Mouse (Mus musculus) midbrain, embryonic 11.5 days (tissue): ENCODE measurements around the gene Cdh10. TPM values are rescaled to one million over a fixed set of nuclear protein-coding genes. Genes with fewer than 3 reads are reported as not detected.

Experiments
- ATAC-seq: fragments of 200-750 bp; cut with Nextera tagmentation; 2 replicates; pipeline ENCODE4 v1.8.0; 2017; ENCODE audit warnings: moderate TSS enrichment, moderate library complexity; ENCODE audit not compliant: low FRiP score
- DNase-seq: peaks from one replicate; pipeline ENCODE4 v3.0.0; 2015; ENCODE audit warnings: low spot score; ENCODE audit errors: missing footprints
- H3K27ac ChIP-seq: fragments of 300-500 bp; sonication (generic); 2 replicates; pipeline ENCODE4 v1.5.1; 2014; ENCODE audit warnings: low read depth, low read length
- H3K27me3 ChIP-seq: fragments of 300-500 bp; sonication (generic); 2 replicates; pipeline ENCODE4 v1.6.1; 2014; ENCODE audit warnings: mild to moderate bottlenecking, low read length, moderate library complexity, mixed read lengths; ENCODE audit not compliant: control insufficient read depth, insufficient read depth
- H3K36me3 ChIP-seq: fragments of 300-500 bp; sonication (generic); 2 replicates; pipeline ENCODE4 v1.6.1; 2014; ENCODE audit warnings: mild to moderate bottlenecking, low read length, moderate library complexity, mixed read lengths; ENCODE audit not compliant: control insufficient read depth, insufficient read depth
- H3K4me1 ChIP-seq: fragments of 300-500 bp; sonication (generic); 2 replicates; pipeline ENCODE4 v1.6.1; 2014; ENCODE audit warnings: low read length; ENCODE audit not compliant: control insufficient read depth, insufficient read depth
- H3K4me2 ChIP-seq: fragments of 300-500 bp; sonication (generic); 2 replicates; pipeline ENCODE4 v1.6.1; 2014; ENCODE audit warnings: mild to moderate bottlenecking, moderate library complexity
- H3K4me3 ChIP-seq: fragments of 300-500 bp; sonication (generic); 2 replicates; pipeline ENCODE4 v1.5.1; 2014; ENCODE audit warnings: low read depth, low read length
- H3K9ac ChIP-seq: fragments of 300-500 bp; sonication (generic); 2 replicates; pipeline ENCODE4 v1.6.1; 2014; ENCODE audit warnings: low read length
- H3K9me3 ChIP-seq: fragments of 300-500 bp; sonication (generic); 2 replicates; pipeline ENCODE4 v1.6.1; 2016; ENCODE audit warnings: low read length; ENCODE audit not compliant: control insufficient read depth
- WGBS: fragments of 180-500 bp; shearing (Covaris S2); extraction: QIAGEN DNeasy Blood & Tissue Kit; methylation state at CpG from one replicate; pipeline ENCODE4 v1.1.7; 2014; 5-methylcytosine and 5-hydroxymethylcytosine counted together
- polyA plus RNA-seq: library from polyadenylated mRNA; unstranded; fragments of >200 nt; fragmentation: Nextera tagmentation; extraction: Ambion mirVana; gene quantifications from 2 replicates; pipeline ENCODE4 v1.2.1, GENCODE M21; 2014

The Cdh10 gene
- polyA plus RNA-seq, 1 experiment from 2014 or later = 6.4 TPM

GRCm38 (mm10) chr15:18925392-18926117 lies 106.8 kb downstream of the Cdh10 start:
- Histone ChIP-seq H3K9ac (no peak overlapping the region), H3K4me3 (no peak overlapping the region), H3K27me3 (no peaks in the 10 kb centered on the region), H3K4me2 (no peak overlapping the region), H3K4me1 (no peaks in the 10 kb centered on the region), H3K27ac (no peak overlapping the region), H3K36me3 (no peaks in the 10 kb centered on the region), H3K9me3 (no peaks in the 10 kb centered on the region)
- ATAC-seq (no peak), DNase-seq (no peak)
- 88% methylated on average over 1 of the region's 1 CpGs for WGBS

- Histone ChIP-seq H3K27me3 (no peaks in the 10 kb centered on the region), H3K36me3 (no peaks in the 10 kb centered on the region), H3K4me2 (no peak overlapping the region), H3K9me3 (no peaks in the 10 kb centered on the region), H3K4me1 (no peaks in the 10 kb centered on the region), H3K4me3 (no peak overlapping the region), H3K27ac (no peak overlapping the region), H3K9ac (no peak overlapping the region)
- ATAC-seq = no peak
- DNase-seq = no peak
- WGBS = 92% methylated on average over 2 of the region's 2 CpGs
Measured at GRCm38 (mm10) chr15:18926964-18927363, 108.2 kb downstream of the Cdh10 start.

- DNase-seq (no peak), ATAC-seq (no peak)
- Histone ChIP-seq H3K4me2 (no peak overlapping the region), H3K36me3 (no peaks in the 10 kb centered on the region), H3K27me3 (no peaks in the 10 kb centered on the region), H3K9me3 (no peaks in the 10 kb centered on the region), H3K27ac (no peak overlapping the region), H3K4me1 (no peaks in the 10 kb centered on the region), H3K4me3 (no peak overlapping the region), H3K9ac (no peak overlapping the region)
- 94% methylated on average over 3 of the region's 3 CpGs for WGBS
Measured at GRCm38 (mm10) chr15:18952266-18952665, 133.5 kb downstream of the Cdh10 start.

GRCm38 (mm10) chr15:18975041-18975440 lies 156.3 kb downstream of the Cdh10 start:
- WGBS = 67% methylated on average over 5 of the region's 5 CpGs
- H3K4me2 ChIP-seq = no peak overlapping the region

GRCm38 (mm10) chr15:18984891-18985290 lies 166.1 kb downstream of the Cdh10 start:
- H3K4me1 ChIP-seq = no peaks in the 10 kb centered on the region
- no peak for DNase-seq
- no peak overlapping the region for H3K9ac ChIP-seq
- WGBS = 91% methylated on average over 3 of the region's 3 CpGs
- H3K36me3 ChIP-seq = no peaks in the 10 kb centered on the region
- no peak for ATAC-seq
- H3K27ac ChIP-seq = no peak overlapping the region
- no peaks in the 10 kb centered on the region for H3K9me3 ChIP-seq
- no peak overlapping the region for H3K4me3 ChIP-seq
- no peaks in the 10 kb centered on the region for H3K27me3 ChIP-seq
- H3K4me2 ChIP-seq = no peak overlapping the region

More at GRCm38 (mm10) chr15:18975041-18975440, 156.3 kb downstream of the Cdh10 start:
- Histone ChIP-seq H3K9ac (no peak overlapping the region), H3K4me3 (no peak overlapping the region), H3K27me3 (no peaks in the 10 kb centered on the region), H3K4me1 (no peaks in the 10 kb centered on the region), H3K36me3 (no peaks in the 10 kb centered on the region), H3K9me3 (no peaks in the 10 kb centered on the region), H3K27ac (no peak overlapping the region)
- DNase-seq = no peak
- ATAC-seq = no peak

- WGBS = 82% methylated on average over 1 of the region's 1 CpGs
- no peak for ATAC-seq
Measured at GRCm38 (mm10) chr15:18987671-18988070, 168.9 kb downstream of the Cdh10 start.

GRCm38 (mm10) chr15:18993512-18993911 lies 174.8 kb downstream of the Cdh10 start:
- H3K9ac ChIP-seq = no peak overlapping the region
- no peaks in the 10 kb centered on the region for H3K4me1 ChIP-seq
- no peaks in the 10 kb centered on the region for H3K27me3 ChIP-seq
- H3K9me3 ChIP-seq = no peaks in the 10 kb centered on the region
- DNase-seq (no peak), ATAC-seq (no peak)
- H3K27ac ChIP-seq = no peak overlapping the region
- no peak overlapping the region for H3K4me3 ChIP-seq
- no peak overlapping the region for H3K4me2 ChIP-seq
- no peaks in the 10 kb centered on the region for H3K36me3 ChIP-seq

More at GRCm38 (mm10) chr15:18987671-18988070, 168.9 kb downstream of the Cdh10 start:
- DNase-seq = no peak
- no peak overlapping the region for H3K9ac ChIP-seq
- no peaks in the 10 kb centered on the region for H3K4me1 ChIP-seq
- no peaks in the 10 kb centered on the region for H3K36me3 ChIP-seq
- no peak overlapping the region for H3K4me2 ChIP-seq
- no peak overlapping the region for H3K4me3 ChIP-seq
- H3K27me3 ChIP-seq = no peaks in the 10 kb centered on the region
- H3K27ac ChIP-seq = no peak overlapping the region
- H3K9me3 ChIP-seq = no peaks in the 10 kb centered on the region

GRCm38 (mm10) chr15:18994294-18994693 lies 175.5 kb downstream of the Cdh10 start:
- no peak overlapping the region for H3K9ac ChIP-seq
- WGBS = 78% methylated on average over 4 of the region's 4 CpGs
- no peak overlapping the region for H3K4me2 ChIP-seq
- H3K4me3 ChIP-seq = no peak overlapping the region
- no peak for ATAC-seq
- H3K27ac ChIP-seq = no peak overlapping the region
- no peaks in the 10 kb centered on the region for H3K36me3 ChIP-seq
- no peaks in the 10 kb centered on the region for H3K27me3 ChIP-seq
- no peaks in the 10 kb centered on the region for H3K9me3 ChIP-seq
- no peak for DNase-seq
- H3K4me1 ChIP-seq = no peaks in the 10 kb centered on the region

GRCm38 (mm10) chr15:19010829-19011228 lies 192.1 kb downstream of the Cdh10 start:
- H3K9ac ChIP-seq = no peak overlapping the region
- H3K4me3 ChIP-seq = no peak overlapping the region
- H3K27me3 ChIP-seq = no peaks in the 10 kb centered on the region
- DNase-seq (no peak), ATAC-seq (no peak)
- no peak overlapping the region for H3K27ac ChIP-seq
- H3K9me3 ChIP-seq = no peaks in the 10 kb centered on the region
- 90% methylated on average over 10 of the region's 10 CpGs for WGBS
- H3K36me3 ChIP-seq = no peaks in the 10 kb centered on the region
- H3K4me1 ChIP-seq = no peaks in the 10 kb centered on the region
- H3K4me2 ChIP-seq = no peak overlapping the region
